Mouse (Mus musculus): ENCODE data around the gene Art3.

The Art3 gene

DNA sequence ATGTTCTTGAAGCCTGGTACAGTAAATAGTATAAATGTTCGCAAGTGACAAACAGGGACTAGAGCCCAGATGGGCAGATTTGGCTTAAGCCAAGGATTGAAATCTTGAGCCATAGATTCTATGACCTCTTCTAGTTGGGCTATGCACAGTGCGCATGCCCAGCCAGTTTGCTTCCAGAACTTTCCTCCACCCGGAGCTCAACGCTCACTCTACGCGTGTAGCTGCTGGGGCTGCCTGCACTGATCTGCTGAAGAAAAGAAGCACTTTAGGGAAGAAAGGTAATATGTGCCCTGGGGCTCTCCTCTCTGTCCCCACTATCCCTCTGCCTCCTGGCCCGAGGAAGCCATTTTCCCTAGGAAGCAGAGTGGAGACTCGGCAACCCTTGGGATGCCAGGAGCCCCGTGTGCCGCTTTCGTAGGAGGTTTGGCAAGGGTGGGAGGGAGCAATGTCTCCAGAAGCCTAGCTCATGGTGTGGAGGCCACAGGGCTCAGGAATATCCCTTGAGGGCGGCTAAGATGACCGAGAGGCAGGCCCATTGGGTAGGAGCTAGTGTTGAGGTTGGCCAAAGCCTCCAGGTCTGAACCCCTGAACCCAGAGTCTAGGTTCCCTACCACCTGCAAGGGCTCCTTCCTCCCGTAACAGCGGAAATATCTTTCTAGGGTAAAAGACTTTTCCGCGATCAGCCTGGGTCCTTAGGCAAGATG lies at the start of gene Art3:
Art3 (plus strand) TSS at position 193 of the 704 bp plus-strand sequence.
- no peak for DNase-seq

GRCm38 (mm10) chr5:92282571-92282970 lies 49.1 kb upstream of the Art3 start:
- DNase-seq = no peak

- DNase-seq = no peak
Measured at GRCm38 (mm10) chr5:92283107-92283506, 48.5 kb upstream of the Art3 start.

DNA sequence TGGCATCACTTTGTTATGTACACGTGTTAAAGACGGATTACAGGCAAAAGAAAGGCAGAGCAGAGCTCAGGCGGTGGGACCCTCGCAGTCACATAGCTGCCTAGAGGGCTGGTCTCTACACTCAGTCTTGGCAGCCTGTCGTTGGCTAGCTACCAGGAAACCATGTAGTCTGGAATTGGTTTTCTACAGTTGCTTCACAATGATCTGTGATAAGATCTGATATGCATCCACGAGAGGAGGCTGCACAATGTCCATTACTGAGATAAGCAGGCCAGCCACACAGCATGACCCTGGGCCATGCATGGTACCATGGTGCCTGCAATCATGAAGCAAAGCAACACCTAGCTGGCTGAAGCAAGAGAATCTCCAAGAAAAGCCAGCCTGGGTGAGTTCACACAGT lies 43.8 kb upstream of the Art3 start:
- DNase-seq = no peak

- DNase-seq = no peak
Measured at GRCm38 (mm10) chr5:92291652-92292414, 39.8 kb upstream of the Art3 start.

DNA sequence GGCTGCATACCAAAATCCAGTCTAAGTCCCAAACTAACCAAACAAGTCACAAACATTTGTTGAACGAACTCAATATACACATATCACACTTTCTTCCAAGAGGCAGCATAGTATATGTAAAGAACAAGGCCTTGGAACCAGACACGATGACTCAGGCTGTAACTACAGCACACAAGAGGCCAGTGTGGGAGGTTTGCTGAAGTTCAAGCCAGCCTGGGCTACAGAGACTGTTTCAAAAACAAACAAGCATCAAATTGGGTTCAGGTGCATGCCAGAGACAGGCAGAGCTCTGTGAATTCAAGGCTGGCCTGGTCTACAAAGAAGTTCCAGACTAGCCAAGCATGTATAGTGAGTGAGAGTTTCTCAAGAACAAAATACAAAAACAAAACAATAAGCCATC lies 37.1 kb upstream of the Art3 start:
- DNase-seq = no peak

DNA sequence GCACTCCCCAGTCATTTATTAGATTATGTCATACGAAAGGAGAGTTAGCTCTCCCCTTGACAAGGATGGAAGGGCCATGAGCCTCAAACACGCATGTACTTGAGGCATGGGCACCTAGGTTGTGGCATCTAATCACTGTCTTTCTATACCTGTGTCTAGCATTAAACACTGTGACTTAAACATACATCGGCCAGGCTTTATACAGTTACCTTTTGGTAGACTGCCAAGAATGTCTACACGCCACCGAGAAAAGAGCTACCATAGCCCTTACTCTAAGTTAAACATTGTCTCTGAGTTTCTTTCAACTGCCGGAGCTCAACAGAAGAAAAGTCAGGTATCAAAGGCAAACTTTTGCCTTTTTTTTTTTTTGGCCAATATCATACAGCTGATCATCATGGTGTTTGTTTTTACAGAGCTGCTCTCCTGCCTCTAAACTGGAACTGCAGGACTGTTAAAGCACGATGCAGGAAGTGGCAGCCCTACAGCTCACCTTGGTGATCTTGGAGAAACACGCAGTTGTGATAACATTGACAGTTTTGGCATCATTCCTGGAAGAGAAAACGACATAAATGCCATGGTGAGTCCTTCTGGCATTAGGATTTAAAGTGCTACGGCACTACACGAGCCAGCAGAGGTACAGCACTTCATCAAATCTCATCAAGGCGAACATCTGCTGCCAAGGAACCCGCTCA lies 29.3 kb upstream of the Art3 start:
- DNase-seq = no peak

DNA sequence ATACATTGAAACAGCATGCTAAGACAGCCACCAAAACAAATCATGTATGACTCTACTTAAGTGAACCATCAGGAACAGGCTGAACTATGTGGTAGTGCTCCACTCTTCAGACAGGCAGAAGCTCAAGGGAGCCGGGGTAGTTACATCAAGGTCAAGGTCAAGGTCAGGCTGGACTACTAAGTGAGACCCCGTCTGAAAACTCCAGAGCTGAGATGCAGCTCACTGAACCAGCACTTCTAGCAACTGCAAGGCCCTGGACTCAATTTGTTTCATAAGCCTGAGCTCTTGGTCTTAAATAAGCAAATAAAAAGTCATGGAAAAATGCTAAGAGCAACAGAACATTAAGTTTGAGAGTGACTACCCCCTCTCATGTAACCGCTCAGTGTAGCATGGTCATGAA lies 27.3 kb upstream of the Art3 start:
- DNase-seq = no peak

DNA sequence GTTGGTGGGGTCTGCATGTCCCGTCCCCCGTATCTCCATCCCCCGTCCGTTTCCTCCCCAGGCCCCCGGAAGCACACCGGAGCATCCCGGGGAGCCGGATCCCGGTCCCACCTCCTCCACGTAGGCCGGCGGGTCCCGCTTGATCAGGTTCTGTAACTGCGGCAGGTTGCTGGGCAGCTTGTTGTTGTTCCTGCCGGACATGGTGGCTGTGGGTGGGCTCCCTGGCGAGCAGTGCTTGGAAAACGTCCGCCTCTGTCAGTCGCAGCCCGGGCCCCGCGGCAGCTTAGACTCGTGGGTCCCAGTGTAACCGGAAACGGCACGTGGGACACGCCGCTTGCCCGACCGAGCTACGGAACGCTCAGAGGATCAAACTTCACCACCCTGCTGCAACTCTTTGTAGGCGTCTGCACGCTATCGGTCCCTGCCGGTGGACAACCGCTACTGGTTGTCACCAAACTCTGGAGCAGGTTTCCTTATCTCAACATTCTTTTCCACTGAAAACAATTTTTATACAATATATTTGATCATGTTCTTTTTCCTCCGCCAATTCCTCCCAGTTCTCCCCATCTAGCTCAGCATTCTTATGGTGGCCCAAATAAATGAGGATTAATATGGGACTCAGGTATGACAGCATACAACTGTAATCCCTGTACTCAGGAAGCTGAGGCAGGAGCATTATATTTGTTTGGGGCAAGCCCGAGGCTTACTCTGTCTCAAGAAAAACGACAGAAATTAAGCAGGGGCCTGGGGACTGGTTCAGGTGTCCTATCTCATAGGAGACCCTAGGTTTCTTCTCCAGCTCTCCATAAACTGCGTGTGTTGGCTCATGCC lies 21.7 kb upstream of the Art3 start, which contains the start of gene Sdad1:
Sdad1 (minus strand) TSS at position 799 of the 831 bp plus-strand sequence.
- DNase-seq = peak; percentile 94 to 97

DNA sequence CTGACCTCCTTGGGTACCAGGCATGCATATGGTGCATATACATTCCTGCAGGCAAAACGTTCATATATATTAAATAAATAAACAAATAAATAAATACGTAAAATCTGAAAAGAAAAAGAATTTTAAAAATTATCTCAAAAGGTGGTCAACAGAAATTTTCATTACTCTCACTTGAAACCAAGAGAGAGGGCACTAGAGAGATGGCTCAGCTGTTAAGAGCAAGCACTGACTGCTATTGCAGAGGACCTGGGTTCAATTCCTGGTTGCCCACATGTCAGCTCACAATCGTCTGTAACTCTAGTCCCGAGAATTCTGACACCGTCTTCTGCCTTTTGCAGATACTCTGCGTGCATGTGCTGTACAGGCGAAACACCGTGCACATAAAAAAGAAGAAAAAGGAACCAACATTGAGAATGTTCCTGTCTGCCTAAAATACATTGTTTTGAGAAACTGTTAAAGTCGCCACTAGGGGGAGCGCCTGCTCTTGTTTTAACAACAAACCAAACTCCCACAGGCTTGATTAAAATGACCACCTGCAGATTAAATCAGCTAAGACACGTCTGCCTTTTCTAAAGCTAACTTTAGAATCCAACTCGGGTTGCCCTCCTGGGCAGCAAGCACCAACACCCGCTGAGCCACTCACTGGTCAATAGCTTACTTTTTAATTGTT lies 19.4 kb upstream of the Art3 start:
- DNase-seq = peak; percentile 88 to 99

DNA sequence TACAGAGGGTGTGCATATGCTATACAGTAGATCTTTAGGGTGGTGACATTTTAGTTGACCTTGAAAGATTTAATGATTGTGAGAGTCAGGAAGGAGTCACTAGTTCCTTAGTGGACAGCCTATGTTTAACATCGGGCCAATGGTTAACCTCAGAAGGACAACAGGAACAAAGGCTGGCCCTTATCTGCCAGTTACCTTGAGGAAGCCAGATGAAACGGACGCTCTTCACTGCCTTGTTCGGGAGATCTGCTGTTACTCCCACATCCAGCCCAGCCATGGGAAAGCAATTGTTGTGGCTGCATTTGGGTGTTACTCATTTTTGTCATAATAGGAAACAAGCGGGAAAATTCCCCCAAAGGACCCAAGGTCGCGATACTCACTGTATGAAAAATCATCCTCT lies 17.9 kb upstream of the Art3 start:
- DNase-seq = no peak

- no peak for DNase-seq
Measured at GRCm38 (mm10) chr5:92318119-92318518, 13.5 kb upstream of the Art3 start.

DNA sequence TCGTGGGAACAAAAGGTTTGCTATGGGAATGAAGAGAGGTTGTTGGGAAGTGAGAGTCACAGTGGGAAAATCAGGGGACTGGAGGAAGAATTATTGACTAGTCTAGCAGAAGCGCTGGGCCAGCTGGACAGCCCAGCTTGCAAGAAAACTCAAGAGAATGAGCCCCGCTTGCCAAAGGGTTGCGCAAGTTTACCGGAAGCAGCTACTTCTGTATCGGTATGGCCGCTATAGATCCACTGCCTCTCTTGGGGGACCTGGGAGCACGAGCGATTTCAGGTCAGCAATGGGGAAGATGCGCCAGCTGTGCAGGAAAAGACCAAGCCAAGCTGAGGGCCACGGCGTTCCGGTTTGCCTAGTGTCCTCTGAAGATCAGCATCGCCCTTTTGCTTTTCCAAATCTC lies 13.0 kb upstream of the Art3 start:
- DNase-seq = no peak

- DNase-seq = no peak
Measured at GRCm38 (mm10) chr5:92321631-92322400, 9.8 kb upstream of the Art3 start.

GRCm38 (mm10) chr5:92322612-92323011 lies 9.0 kb upstream of the Art3 start:
- DNase-seq = no peak

- DNase-seq = peak; percentile 35 to 66
Measured at GRCm38 (mm10) chr5:92323264-92323663, 8.4 kb upstream of the Art3 start.

GRCm38 (mm10) chr5:92327367-92327766 lies 4.3 kb upstream of the Art3 start:
- DNase-seq = no peak

DNA sequence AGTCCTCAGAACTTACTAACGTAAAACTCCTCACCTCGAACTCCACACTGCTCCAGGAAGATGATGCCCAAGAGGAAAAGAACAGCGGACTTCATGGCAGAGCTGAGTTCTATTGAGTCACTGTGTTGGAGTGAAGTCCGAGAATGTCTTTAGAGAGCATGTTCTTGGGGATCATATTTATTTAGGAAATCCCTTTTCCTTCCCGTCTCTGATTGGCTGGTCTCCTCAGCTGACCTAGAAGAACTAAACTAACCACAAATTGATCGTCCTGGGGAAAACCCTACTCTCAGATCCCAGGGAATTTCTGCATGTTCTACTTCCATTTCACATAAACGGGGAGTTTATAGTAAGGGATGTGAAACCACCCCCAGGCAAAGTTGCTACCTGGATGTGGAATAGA lies 3.7 kb upstream of the Art3 start, which contains the start of gene Cxcl9:
Cxcl9 (minus strand) TSS at position 151 of the 400 bp plus-strand sequence.
- DNase-seq = no peak

- DNase-seq = no peak
Measured at GRCm38 (mm10) chr5:92331122-92331521, 505 bp upstream of the Art3 start.

DNA sequence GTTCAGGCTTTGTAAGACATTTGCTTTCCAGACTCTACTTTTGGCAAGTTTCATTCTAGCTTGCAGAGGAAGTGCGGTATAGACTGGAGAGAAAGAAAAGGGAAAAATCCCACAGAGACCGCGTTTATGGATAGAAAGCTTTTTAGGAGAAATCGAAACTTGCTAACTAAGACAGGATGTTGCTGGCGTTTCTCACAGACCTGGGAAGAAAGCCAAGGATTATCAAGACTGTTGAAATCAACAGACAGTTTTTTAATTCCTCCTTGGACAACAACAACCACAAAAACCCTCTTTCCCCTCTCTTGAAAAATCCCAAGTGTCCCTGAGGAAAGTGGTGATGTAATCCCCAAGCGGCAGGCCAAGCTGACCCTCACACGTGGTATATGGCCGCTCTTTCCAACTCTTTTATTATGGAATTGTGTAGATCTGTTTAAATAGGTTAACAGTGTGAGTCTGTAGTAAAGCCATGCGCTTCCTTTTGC lies 773 bp downstream of the Art3 start:
- DNase-seq = peak; percentile 45 to 62

GRCm38 (mm10) chr5:92336743-92337142 lies 5.1 kb downstream of the Art3 start:
- DNase-seq = no peak

Measured in kidney, postnatal 25 days (tissue).